Mouse (Mus musculus): ENCODE results near the gene Fgf5. TPM values are rescaled to one million over a fixed set of nuclear protein-coding genes. Genes with fewer than 3 reads are reported as not detected.

The Fgf5 gene
- polyA plus RNA-seq, 1 experiment from 2014 or later = 0.68 TPM

DNA sequence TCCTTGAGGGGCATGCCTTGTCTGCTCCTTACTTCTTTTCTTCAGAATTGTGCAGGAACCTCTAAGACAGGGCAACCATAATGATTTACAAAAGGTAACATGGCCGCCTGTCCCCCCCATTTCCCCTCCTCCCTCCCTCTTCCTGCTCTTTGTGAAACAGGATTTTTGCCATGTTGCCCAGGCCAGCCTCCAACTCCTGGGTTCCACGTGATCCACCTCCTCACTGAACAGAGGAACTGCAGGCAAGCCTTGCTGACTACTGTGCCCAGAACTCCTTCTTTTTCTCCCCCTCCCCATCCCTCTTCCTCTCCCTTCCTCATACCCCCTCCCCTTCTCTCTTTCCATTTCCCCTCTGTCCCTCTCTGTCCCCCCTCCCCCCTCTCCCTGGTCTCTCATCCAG is 6.5 kb upstream of the Fgf5 start:
- in situ Hi-C loops (cut with MboI; ENCODE audit: low pct_unique_long_range_greater_than_20kb) = no loop called here
- ATAC-seq (no peak), DNase-seq (ENCODE audit: low read depth, low spot score) (no peak)
- CTCF ChIA-PET = no interaction called here
- POLR2A ChIA-PET = no interaction called here
- TF ChIP-seq CTCF (IDR thresholded peaks at IDR 0.05) = no peak
- H3K27me3 ChIP-seq = no peaks in the 10 kb centered on the region

DNA sequence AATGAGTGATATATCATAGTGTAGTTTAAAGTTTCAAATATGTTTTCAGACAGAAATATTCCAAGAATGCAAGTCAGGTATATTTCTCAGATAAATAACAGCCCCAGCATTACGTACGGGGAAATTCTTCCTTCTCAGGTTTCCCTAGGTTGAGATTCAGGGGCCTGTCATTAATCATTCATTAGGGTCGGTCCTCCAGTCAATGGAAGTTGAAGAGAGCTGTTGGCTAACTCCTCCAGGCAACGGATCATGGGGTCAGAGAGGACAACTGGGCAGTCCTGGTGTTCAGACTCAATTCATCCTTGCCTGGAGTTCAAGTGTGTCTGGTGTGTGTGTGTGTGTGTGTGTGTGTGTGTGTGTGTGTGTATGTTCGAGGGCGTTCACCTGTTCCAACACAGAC is 837 bp upstream of the Fgf5 start:
- in situ Hi-C loops (cut with MboI; ENCODE audit: low pct_unique_long_range_greater_than_20kb) = no loop called here
- ChIA-PET CTCF (interaction anchor here (1.5 to 2.6 kb wide), 2 partner anchors 10 to 33 kb away, joined by 3 to 9 read pairs; no protein-coding TSS in a partner anchor), POLR2A (no interaction called here)
- no peak for DNase-seq (ENCODE audit: low read depth, low spot score)
- no peak for ATAC-seq
- H3K27me3 ChIP-seq = peaks cover 17% of the 10 kb centered on the region
- TF ChIP-seq CTCF (IDR thresholded peaks at IDR 0.05) = no peak

DNA sequence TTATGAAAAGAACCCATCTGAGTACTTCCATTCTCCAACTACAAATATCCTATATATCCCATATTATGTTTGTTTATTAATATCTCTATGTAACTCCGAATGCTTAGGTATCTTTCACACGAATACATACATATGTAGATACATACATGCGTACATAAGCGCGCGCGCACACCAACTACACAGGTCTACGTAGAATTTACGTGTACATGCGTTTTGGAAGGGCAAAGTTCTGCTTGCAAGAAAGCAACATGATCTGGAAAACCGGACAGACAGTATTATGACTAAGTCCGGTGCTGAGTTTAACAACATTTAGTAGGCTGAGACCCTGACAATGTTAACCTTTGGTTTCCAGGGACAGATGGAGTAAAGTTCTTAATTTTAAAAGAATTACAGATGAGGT is 1.2 kb downstream of the Fgf5 start:
- no peak for TF ChIP-seq CTCF (IDR thresholded peaks at IDR 0.05)
- in situ Hi-C loops (cut with MboI; ENCODE audit: low pct_unique_long_range_greater_than_20kb) = no loop called here
- ChIA-PET CTCF (no interaction called here), POLR2A (no interaction called here)
- ATAC-seq = no peak
- no peak for DNase-seq (ENCODE audit: low read depth, low spot score)
- H3K27me3 ChIP-seq = peaks cover 18% of the 10 kb centered on the region

DNA sequence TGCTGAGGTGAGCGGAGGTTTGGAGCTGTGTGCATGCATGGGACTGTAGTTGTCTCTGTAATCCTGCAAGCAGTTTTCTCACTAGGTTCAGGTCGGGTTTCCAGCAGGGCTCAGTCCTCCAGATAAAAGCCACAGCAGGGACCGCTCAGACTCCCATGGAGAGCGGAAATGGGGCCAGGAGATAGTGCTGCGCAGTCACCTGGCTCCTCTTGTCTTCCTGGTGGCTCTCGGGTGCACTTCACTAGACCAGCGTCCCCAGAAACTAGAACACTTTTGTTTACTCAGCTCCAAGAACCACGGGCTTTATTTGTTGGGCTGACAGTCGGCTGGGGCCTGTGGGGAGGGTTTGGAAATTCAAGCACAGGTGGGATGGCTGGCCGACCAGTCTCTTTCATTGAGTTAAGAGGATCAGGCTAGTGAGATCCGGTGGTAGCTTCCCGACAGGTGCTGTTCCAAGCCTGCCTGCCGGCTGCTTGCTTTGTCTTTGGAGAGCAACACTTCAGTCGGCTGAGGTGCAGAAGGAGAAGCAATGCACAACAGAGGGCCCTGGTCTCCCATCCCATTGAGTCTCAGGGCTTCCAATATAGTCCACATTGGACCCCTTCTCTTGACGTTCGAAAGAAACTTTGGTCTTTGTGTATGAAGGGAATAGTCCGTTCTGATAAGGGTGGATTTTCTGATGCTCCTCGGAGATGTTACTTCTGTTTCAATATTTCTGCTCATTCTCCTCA is 1.9 kb downstream of the Fgf5 start:
- DNase-seq (ENCODE audit: low read depth, low spot score) = no peak
- no peak for ATAC-seq
- ChIA-PET POLR2A (no interaction called here), CTCF (interaction anchor here (1.1 to 1.5 kb wide), 2 partner anchors 25 to 41 kb away, joined by 4 read pairs; no protein-coding TSS in a partner anchor)
- in situ Hi-C loops (cut with MboI; ENCODE audit: low pct_unique_long_range_greater_than_20kb) = no loop called here
- no peak for TF ChIP-seq CTCF (IDR thresholded peaks at IDR 0.05)
- H3K27me3 ChIP-seq = peaks cover 18% of the 10 kb centered on the region

DNA sequence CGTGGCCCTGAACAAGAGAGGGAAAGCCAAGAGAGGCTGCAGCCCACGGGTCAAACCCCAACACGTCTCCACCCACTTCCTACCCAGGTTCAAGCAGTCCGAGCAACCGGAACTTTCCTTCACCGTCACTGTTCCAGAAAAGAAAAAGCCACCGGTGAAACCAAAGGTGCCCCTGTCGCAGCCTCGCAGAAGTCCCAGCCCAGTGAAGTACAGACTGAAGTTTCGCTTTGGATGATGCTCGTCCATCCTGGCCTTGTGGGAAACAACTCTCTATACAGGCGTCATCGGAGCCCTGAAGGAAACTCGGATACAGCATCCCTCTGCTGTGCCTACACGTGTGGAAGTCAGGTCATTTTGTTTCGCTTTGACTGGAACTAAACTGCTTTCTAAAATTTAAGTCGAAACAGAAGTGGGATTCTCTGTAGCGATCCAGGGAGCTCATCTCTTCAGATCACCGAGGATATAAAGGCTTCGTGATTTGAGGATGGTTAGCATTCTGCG is 21.4 kb downstream of the Fgf5 start:
- in situ Hi-C loops (cut with MboI; ENCODE audit: low pct_unique_long_range_greater_than_20kb) = no loop called here
- TF ChIP-seq CTCF (IDR thresholded peaks at IDR 0.05) = no peak
- POLR2A ChIA-PET = no interaction called here
- ATAC-seq (no peak), DNase-seq (ENCODE audit: low read depth, low spot score) (no peak)
- CTCF ChIA-PET = interaction anchor here (1.0 to 2.2 kb wide), 2 partner anchors 11 to 17 kb away, joined by 3 to 6 read pairs; no protein-coding TSS in a partner anchor
- H3K27me3 ChIP-seq = peaks cover 7% of the 10 kb centered on the region

DNA sequence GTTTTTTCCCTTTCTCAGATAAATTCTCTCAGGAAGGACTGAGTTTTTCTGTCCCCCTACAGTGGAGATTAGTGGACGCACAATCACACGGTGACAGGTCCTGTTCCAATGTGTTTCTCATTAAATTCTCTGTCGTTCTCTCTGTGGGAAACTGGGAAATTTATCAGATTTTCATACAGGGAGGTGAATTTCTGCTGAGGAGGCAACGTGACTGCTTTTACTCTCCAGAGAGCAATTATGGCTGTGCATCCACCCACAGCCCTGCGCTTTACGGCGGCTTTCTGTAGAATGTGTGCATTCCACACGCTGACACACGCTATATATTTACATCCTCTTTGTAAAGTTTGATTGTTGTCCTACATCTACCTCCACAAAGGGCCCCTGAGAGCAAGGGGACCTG is 28.0 kb downstream of the Fgf5 start:
- in situ Hi-C loops (cut with MboI; ENCODE audit: low pct_unique_long_range_greater_than_20kb) = no loop called here
- no peak for ATAC-seq
- POLR2A ChIA-PET = no interaction called here
- no peak for TF ChIP-seq CTCF (IDR thresholded peaks at IDR 0.05)
- CTCF ChIA-PET = interaction anchor here (1.0 to 1.9 kb wide), 2 partner anchors 10 to 26 kb away, joined by 3 to 4 read pairs; no protein-coding TSS in a partner anchor
- peaks cover 7% of the 10 kb centered on the region for H3K27me3 ChIP-seq
- no peak for DNase-seq (ENCODE audit: low read depth, low spot score)

DNA sequence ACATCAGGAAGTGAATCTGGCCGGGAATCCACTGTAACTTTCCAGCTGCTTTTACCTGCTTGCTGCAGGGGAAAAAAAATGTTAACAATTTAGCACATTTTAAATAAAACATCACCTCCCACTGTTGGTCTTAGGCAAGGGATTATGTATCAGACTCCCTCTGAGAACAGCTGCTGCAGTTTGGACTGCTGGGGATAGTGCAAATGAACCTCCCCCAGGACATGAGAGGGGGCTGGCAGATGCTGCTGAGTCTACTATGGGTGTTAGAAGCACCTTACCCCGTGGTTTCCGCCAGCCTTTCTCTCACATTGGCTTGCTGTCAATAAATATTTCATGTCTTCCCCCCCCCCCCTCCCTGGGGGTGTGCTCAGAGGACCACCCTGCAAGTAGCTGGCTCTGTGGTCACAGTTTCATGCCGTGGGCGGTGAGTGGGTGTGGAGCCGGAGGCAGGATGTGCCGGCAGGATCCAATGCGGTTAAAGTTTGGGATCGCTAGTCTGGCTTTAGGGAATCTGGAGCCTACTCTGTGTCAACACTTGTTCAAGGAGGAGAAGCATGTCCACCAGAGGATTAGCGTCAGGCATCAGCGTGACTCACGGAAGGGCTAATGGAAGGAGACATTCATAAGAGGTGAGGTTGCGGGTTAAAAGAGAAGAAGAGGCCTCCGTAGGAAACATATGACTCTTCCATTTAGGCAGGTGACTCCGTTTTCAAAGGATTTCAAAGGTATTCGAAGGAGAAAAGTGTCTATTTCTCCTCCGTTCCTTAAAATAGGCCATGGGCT is 29.9 kb downstream of the Fgf5 start:
- H3K27me3 ChIP-seq = no peaks in the 10 kb centered on the region
- TF ChIP-seq CTCF (IDR thresholded peaks at IDR 0.05) = no peak
- ATAC-seq = peak; percentile 82
- CTCF ChIA-PET = interaction anchor here (0.9 to 1.4 kb wide), 2 partner anchors 33 to 44 kb away, joined by 3 read pairs; no protein-coding TSS in a partner anchor
- in situ Hi-C loops (cut with MboI; ENCODE audit: low pct_unique_long_range_greater_than_20kb) = no loop called here
- POLR2A ChIA-PET = no interaction called here
- peak; percentile 46 for DNase-seq (ENCODE audit: low read depth, low spot score)

DNA sequence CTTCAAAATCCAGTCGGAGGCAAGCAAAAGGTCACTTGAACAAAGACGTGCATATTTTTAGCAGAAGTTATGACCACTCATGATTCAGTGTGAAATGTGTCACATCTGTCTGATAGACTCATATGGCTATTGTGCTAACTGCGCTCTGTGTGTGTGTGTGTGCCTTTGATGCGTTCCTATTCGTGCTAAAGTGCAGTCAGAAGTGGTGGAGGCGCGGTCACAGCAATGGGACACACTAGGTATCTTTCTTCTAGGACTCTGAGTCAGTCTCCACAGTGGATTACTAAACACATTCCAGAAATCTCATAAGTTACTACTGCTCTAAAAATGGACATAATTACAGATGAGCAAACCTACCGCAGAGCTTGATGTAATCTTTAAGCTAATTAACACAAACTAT is 36.7 kb downstream of the Fgf5 start:
- ATAC-seq = peak; percentile 89
- CTCF ChIA-PET = no interaction called here
- POLR2A ChIA-PET = no interaction called here
- in situ Hi-C loops (cut with MboI; ENCODE audit: low pct_unique_long_range_greater_than_20kb) = no loop called here
- TF ChIP-seq CTCF (IDR thresholded peaks at IDR 0.05) = no peak
- no peaks in the 10 kb centered on the region for H3K27me3 ChIP-seq
- peak; percentile 43 for DNase-seq (ENCODE audit: low read depth, low spot score)

DNA sequence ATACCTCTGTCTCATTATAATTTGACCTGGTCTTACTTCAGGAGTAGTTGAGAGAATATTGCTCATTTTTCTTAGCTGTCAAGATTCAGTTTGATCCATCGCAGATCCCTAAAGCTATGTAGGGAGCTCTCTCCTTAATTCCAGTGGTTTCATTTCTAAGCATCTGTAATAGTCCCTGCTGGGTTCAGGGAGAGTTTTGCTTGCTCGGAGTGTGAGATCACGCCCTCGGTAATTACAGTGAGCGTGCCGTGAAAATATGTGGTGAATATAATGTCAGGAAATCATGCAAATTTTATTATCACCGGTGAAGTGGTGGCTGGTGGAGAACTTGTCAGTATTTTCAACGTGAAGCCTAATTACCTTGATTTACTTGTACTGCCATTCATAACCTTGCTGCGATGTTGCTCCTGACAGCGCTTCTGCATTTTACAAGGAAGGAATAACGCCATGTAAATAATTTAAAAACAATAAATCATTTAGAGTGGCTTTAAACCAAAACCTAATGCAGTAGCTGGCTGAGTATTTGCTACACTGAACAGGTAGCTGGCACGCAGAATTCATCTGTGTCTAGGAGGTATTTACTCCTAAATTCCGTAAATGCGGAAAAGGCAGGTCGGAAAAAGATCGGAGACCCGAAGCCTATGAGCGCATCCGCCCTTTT is 38.5 kb downstream of the Fgf5 start:
- ATAC-seq = no peak

DNA sequence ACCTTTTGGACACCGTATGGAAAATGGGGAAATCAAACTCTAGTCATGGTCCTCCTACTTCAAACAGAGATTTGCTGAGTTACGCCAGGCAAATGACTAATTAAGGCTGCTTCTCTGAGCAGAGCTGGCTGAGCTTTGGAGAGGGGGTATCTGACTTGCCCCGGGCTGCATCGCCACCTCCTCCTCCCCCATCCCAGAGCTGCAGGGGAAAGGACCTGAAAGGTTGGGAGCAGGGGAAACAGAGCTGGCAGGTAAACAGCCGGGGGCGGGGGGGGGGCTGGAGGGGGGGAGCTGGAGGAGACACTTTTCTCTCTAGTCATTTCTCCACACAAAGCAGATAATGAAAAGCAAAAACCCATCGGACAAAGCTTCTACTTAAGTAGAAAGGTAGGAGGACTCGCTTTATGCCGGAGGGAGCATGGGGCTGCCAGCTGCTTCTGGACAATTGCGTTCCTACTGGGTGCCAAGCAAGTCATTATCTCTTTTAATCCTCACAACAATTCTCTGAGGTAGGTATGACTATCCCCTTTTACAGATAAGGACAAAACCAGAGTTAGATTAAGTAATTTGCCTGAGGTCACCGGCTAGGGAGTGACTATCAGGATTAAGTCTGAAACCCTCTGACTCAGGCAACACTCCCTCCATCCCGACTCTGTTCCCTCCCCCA is 39.2 kb downstream of the Fgf5 start:
- ChIA-PET CTCF (interaction anchor here (0.8 kb wide), 1 partner anchor 81 kb away, joined by 3 read pairs; no protein-coding TSS in a partner anchor), POLR2A (no interaction called here)
- DNase-seq (ENCODE audit: low read depth, low spot score) = no peak
- no peaks in the 10 kb centered on the region for H3K27me3 ChIP-seq
- no peak for ATAC-seq
- no peak for TF ChIP-seq CTCF (IDR thresholded peaks at IDR 0.05)
- in situ Hi-C loops (cut with MboI; ENCODE audit: low pct_unique_long_range_greater_than_20kb) = no loop called here

More for the DNA sequence above, 38.5 kb downstream of the Fgf5 start:
- CTCF ChIA-PET = interaction anchor here (0.8 to 1.0 kb wide), 2 partner anchors 11 to 80 kb away, joined by 3 read pairs; no protein-coding TSS in a partner anchor
- no peaks in the 10 kb centered on the region for H3K27me3 ChIP-seq
- in situ Hi-C loops (cut with MboI; ENCODE audit: low pct_unique_long_range_greater_than_20kb) = no loop called here
- DNase-seq (ENCODE audit: low read depth, low spot score) = no peak
- POLR2A ChIA-PET = no interaction called here
- TF ChIP-seq CTCF (IDR thresholded peaks at IDR 0.05) = no peak

Data from Patski (cell line).